Mouse (Mus musculus): ENCODE results near the gene Arhgap32.

Arhgap32 gene

GRCm38 (mm10) chr9:32204450-32204990 is 88.6 kb downstream of the Arhgap32 start:
- DNase-seq, result no peak

GRCm38 (mm10) chr9:32207133-32207532 is 91.2 kb downstream of the Arhgap32 start:
- DNase-seq, result no peak

- no peak for DNase-seq
Observed at GRCm38 (mm10) chr9:32208071-32208470, 92.1 kb downstream of the Arhgap32 start.

- DNase-seq, result no peak
Observed at GRCm38 (mm10) chr9:32216820-32217567, 101.1 kb downstream of the Arhgap32 start.

GRCm38 (mm10) chr9:32219400-32219799 is 103.5 kb downstream of the Arhgap32 start:
- no peak for DNase-seq

- DNase-seq, result no peak
Observed at GRCm38 (mm10) chr9:32222184-32222583, 106.2 kb downstream of the Arhgap32 start.

GRCm38 (mm10) chr9:32223739-32224529 is 108.0 kb downstream of the Arhgap32 start:
- DNase-seq, result peak; percentile 12

- DNase-seq, result no peak
Observed at GRCm38 (mm10) chr9:32224937-32225336, 109.0 kb downstream of the Arhgap32 start.

GRCm38 (mm10) chr9:32225584-32225983 is 109.6 kb downstream of the Arhgap32 start:
- no peak for DNase-seq

GRCm38 (mm10) chr9:32227034-32227433 is 111.1 kb downstream of the Arhgap32 start:
- DNase-seq, result no peak

GRCm38 (mm10) chr9:32233593-32233992 is 117.7 kb downstream of the Arhgap32 start:
- no peak for DNase-seq

- DNase-seq, result no peak
Observed at GRCm38 (mm10) chr9:32234767-32235489, 119.0 kb downstream of the Arhgap32 start.

GRCm38 (mm10) chr9:32238899-32239298 is 123.0 kb downstream of the Arhgap32 start:
- DNase-seq, result no peak

GRCm38 (mm10) chr9:32239427-32239826 is 123.5 kb downstream of the Arhgap32 start:
- no peak for DNase-seq

- DNase-seq, result no peak
Observed at GRCm38 (mm10) chr9:32240449-32240848, 124.5 kb downstream of the Arhgap32 start.

GRCm38 (mm10) chr9:32241637-32242199 is 125.8 kb downstream of the Arhgap32 start:
- no peak for DNase-seq

- DNase-seq, result no peak
Observed at GRCm38 (mm10) chr9:32242921-32243617, 127.1 kb downstream of the Arhgap32 start.

GRCm38 (mm10) chr9:32245237-32245636 is 129.3 kb downstream of the Arhgap32 start:
- DNase-seq, result no peak

- no peak for DNase-seq
Observed at GRCm38 (mm10) chr9:32246123-32246716, 130.3 kb downstream of the Arhgap32 start.

- no peak for DNase-seq
Observed at GRCm38 (mm10) chr9:32250486-32250885, 134.6 kb downstream of the Arhgap32 start.

GRCm38 (mm10) chr9:32253721-32254120 is 137.8 kb downstream of the Arhgap32 start:
- no peak for DNase-seq

GRCm38 (mm10) chr9:32257365-32257764 is 141.4 kb downstream of the Arhgap32 start:
- no peak for DNase-seq
